Mouse (Mus musculus) stomach, embryonic 14.5 days (tissue): Measurements from ENCODE around the gene Sspo. TPM values are rescaled to one million over a fixed set of nuclear protein-coding genes. Genes with fewer than 3 reads are reported as not detected.

Experiments used
- ATAC-seq: fragments of 200-750 bp; cut with Nextera tagmentation; 2 replicates; pipeline ENCODE4 v1.8.0; 2017; ENCODE audit warnings: low read depth, moderate TSS enrichment; ENCODE audit not compliant: insufficient number of reproducible peaks, insufficient read depth, low FRiP score
- H3K27ac ChIP-seq: fragments of 300-500 bp; sonication (generic); 2 replicates; pipeline ENCODE4 v1.5.1; 2014; ENCODE audit warnings: mild to moderate bottlenecking, low read length, moderate library complexity, mixed read lengths
- H3K27me3 ChIP-seq: fragments of 300-500 bp; sonication (generic); 2 replicates; pipeline ENCODE4 v1.6.1; 2014; ENCODE audit warnings: low read length, control low read depth, mixed read lengths; ENCODE audit not compliant: control insufficient read depth, insufficient read depth
- H3K36me3 ChIP-seq: fragments of 300-500 bp; sonication (generic); 2 replicates; pipeline ENCODE4 v1.6.1; 2014; ENCODE audit warnings: mild to moderate bottlenecking, control low read depth, low read length, moderate library complexity, mixed read lengths; ENCODE audit not compliant: control insufficient read depth, insufficient read depth
- H3K4me1 ChIP-seq: fragments of 300-500 bp; sonication (generic); 2 replicates; pipeline ENCODE4 v1.6.1; 2014; ENCODE audit warnings: low read length, control low read depth, mixed read lengths; ENCODE audit not compliant: control insufficient read depth, insufficient read depth
- H3K4me2 ChIP-seq: fragments of 300-500 bp; sonication (generic); replicated peaks from 2 replicates; pipeline ENCODE4 v1.6.1; 2014; ENCODE audit warnings: low read depth, low read length, control low read depth
- H3K4me3 ChIP-seq: fragments of 300-500 bp; sonication (generic); 2 replicates; pipeline ENCODE4 v1.5.1; 2014; ENCODE audit warnings: low read depth, low read length, control low read depth
- H3K9ac ChIP-seq: fragments of 300-500 bp; sonication (generic); replicated peaks from 2 replicates; pipeline ENCODE4 v1.6.1; 2014; ENCODE audit warnings: low read depth, mild to moderate bottlenecking, control low read depth, low read length, moderate library complexity, mixed read lengths
- H3K9me3 ChIP-seq: fragments of 300-500 bp; sonication (generic); 2 replicates; pipeline ENCODE4 v1.6.1; 2016; ENCODE audit warnings: low read depth, low read length, control low read depth; ENCODE audit not compliant: control insufficient read depth
- WGBS: fragments of 180-500 bp; shearing (Covaris S2); extraction: QIAGEN DNeasy Blood & Tissue Kit; methylation state at CpG from one replicate; pipeline ENCODE4 v1.1.7; 2014; 5-methylcytosine and 5-hydroxymethylcytosine counted together
- microRNA-seq: library from miRNA; unstranded; fragments of <30 nt; microRNA quantifications from one replicate; pipeline ENCODE4, GENCODE M21; 2016
- polyA plus RNA-seq: library from polyadenylated mRNA; unstranded; fragments of >200 nt; fragmentation: Nextera tagmentation; extraction: Ambion mirVana; gene quantifications from 2 replicates; pipeline ENCODE4 v1.2.1, GENCODE M21; 2014

Sspo gene
- polyA plus RNA-seq, 1 experiment from 2014 or later, result 0.41 TPM

DNA sequence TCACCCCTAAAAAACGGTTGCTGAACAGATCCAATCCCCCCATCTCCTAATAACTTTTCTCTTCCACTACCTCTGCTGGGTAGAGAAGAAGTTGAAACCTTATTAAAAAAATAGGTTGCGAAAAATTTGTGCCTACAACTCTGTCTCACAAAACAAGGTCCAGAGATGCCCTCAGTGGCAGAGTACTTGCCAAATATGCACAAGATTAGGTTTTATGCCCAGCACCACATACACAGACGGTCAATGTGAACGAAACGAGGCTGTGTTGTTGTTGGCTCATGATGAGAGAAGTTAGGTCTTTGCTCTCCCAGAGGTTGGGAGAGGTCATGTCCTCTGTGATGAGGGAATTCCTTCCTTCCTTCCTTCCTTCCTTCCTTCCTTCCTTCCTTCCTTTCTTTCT lies 97.2 kb downstream of the Sspo start:
- ATAC-seq, result no peak
- H3K4me3 ChIP-seq, result no peak overlapping the region
- H3K4me1 ChIP-seq, result peaks cover 7% of the 10 kb centered on the region; the same call in 1 of the 2 replicates
- H3K36me3 ChIP-seq, result no peaks in the 10 kb centered on the region
- H3K9ac ChIP-seq, result no peak overlapping the region
- H3K27me3 ChIP-seq, result no peaks in the 10 kb centered on the region
- H3K27ac ChIP-seq, result no peak overlapping the region
- H3K4me2 ChIP-seq, result no peak overlapping the region
- WGBS, result 76% methylated on average over 5 of the region's 5 CpGs
- H3K9me3 ChIP-seq, result no peaks in the 10 kb centered on the region

DNA sequence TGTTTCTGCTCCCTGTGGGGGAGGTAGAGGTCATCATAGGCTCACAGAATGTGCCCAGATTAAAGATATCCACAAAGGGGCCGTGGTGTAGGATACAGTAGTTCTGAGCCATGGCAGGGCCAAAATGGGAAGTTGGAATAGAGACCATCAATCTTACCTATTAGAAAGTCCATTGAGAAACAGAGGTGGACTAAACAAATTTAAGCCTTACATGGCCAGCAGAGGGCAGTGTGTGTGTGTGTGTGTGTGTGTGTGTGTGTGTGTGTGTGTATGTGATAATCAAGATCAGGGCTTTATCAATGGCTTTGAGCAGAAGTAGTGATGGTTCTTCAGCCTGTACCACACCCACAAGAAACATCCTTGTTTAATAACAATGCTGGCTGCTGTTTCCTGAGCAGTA lies 98.2 kb downstream of the Sspo start:
- Histone ChIP-seq H3K4me2 (no peak overlapping the region), H3K27ac (no peak overlapping the region), H3K36me3 (no peaks in the 10 kb centered on the region), H3K27me3 (no peaks in the 10 kb centered on the region), H3K4me1 (peaks cover 7% of the 10 kb centered on the region; the same call in 1 of the 2 replicates), H3K9me3 (no peaks in the 10 kb centered on the region), H3K9ac (no peak overlapping the region), H3K4me3 (no peak overlapping the region)
- WGBS, result 38% methylated on average over 1 of the region's 1 CpGs
- ATAC-seq, result no peak

DNA sequence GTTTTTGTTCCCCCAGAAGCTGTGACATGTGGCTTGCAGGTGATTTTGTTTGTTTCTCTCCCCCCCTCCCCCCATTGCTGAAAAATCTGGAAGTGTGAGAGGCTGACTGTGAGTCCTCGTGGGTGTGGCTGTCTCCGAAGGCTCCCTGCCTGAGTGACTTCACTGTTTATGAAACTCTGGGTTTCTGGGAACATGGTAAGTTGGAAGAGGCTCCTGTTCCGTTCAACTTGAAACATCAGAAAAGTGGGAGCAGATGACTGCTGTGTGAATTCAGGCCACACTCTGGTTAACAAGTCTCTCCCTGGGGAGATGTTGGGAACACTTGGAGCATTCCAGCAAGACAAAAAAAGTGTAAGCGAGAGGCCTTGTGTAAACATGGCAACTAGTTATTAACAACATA lies 98.8 kb downstream of the Sspo start:
- Histone ChIP-seq H3K9me3 (no peaks in the 10 kb centered on the region), H3K4me1 (peaks cover 3% of the 10 kb centered on the region; the same call in 1 of the 2 replicates), H3K36me3 (no peaks in the 10 kb centered on the region), H3K4me2 (no peak overlapping the region), H3K9ac (no peak overlapping the region), H3K4me3 (no peak overlapping the region), H3K27ac (no peak overlapping the region), H3K27me3 (no peaks in the 10 kb centered on the region)
- 39% methylated on average over 4 of the region's 4 CpGs for WGBS
- no peak for ATAC-seq

DNA sequence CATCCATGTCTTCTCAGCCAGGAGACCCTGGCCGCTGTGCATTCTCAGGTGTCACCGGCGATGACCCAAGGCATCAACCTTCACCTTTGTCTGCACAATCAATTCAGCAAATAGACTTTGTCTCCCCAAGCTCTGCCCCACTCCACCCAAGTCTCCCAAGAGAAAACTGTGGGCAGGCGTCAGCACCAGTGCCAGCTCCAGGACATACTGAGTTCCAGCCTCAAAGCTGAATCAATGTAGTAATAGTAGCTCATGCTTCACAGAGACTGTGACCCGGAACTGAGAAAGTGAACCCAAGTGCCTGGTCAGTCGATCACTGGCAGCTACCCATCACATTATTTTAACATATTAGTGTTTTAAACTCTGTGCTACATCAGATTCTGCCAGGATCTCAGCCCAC lies 100.3 kb downstream of the Sspo start:
- WGBS, result 77% methylated on average over 6 of the region's 6 CpGs
- Histone ChIP-seq H3K9ac (no peak overlapping the region), H3K27ac (no peak overlapping the region), H3K4me3 (no peak overlapping the region), H3K4me1 (no peaks in the 10 kb centered on the region), H3K27me3 (no peaks in the 10 kb centered on the region), H3K9me3 (no peaks in the 10 kb centered on the region), H3K4me2 (no peak overlapping the region), H3K36me3 (no peaks in the 10 kb centered on the region)
- ATAC-seq, result no peak

Small RNA genes within 50 kb of the gene (microRNA-seq; reads per million reads assigned to microRNA genes)
- not detected for gene Gm24325

Other genes with a start within 250 kb of the Sspo start
- gene Krba1, start 52.6 kb upstream of the Sspo start, polyA plus RNA-seq, result 20.1 and 21.7 TPM in 2 replicates
- gene Zfp467, start 2.4 kb upstream of the Sspo start, polyA plus RNA-seq, result 27.1 and 30.8 TPM in 2 replicates
- 25.7 and 27.5 TPM in 2 replicates for gene Atp6v0e2, start 89.4 kb downstream of the Sspo start, polyA plus RNA-seq
- gene Lrrc61, start 106.6 kb downstream of the Sspo start, polyA plus RNA-seq, result 4.6 and 7.7 TPM in 2 replicates
- 88.6 and 91.1 TPM in 2 replicates for gene Rarres2, start 124.6 kb downstream of the Sspo start, polyA plus RNA-seq
- not detected in 2 replicates for gene Gm45021, start 141.4 kb downstream of the Sspo start, polyA plus RNA-seq
- 27.1 and 27.5 TPM in 2 replicates for gene Repin1, start 145.7 kb downstream of the Sspo start, polyA plus RNA-seq
- not detected in 2 replicates for gene Gm44965, start 145.7 kb downstream of the Sspo start, polyA plus RNA-seq
- gene Zfp775, start 153.8 kb downstream of the Sspo start, polyA plus RNA-seq, result 6.9 and 7.0 TPM in 2 replicates
- gene AI854703, start 178.5 kb downstream of the Sspo start, polyA plus RNA-seq, result 0.94 and 1.1 TPM in 2 replicates
- 0.43 and 0.56 TPM in 2 replicates for gene Gimap8, start 199.0 kb downstream of the Sspo start, polyA plus RNA-seq
- 6.7 and 8.6 TPM in 2 replicates for gene Gimap9, start 227.9 kb downstream of the Sspo start, polyA plus RNA-seq
- 17.4 and 17.5 TPM in 2 replicates for gene Gimap4, start 236.3 kb downstream of the Sspo start, polyA plus RNA-seq